Mouse (Mus musculus) cortical plate, adult 2 months (tissue): ENCODE measurements around the gene Spon2.

ENCODE experiments used
- CTCF ChIP-seq: fragments of 200-500 bp; IDR thresholded peaks from 2 replicates; pipeline ENCODE4 v1.5.1; 2011; ENCODE audit warnings: mild to moderate bottlenecking, control low read depth, low read length; ENCODE audit not compliant: insufficient read depth; ENCODE audit errors: extremely low read depth
- POLR2A ChIP-seq: fragments of 200-500 bp; IDR thresholded peaks from 2 replicates; pipeline ENCODE4 v1.6.1; 2011; ENCODE audit warnings: mild to moderate bottlenecking, low read length, control low read depth; ENCODE audit not compliant: insufficient read depth; ENCODE audit errors: extremely low read depth

DNA sequence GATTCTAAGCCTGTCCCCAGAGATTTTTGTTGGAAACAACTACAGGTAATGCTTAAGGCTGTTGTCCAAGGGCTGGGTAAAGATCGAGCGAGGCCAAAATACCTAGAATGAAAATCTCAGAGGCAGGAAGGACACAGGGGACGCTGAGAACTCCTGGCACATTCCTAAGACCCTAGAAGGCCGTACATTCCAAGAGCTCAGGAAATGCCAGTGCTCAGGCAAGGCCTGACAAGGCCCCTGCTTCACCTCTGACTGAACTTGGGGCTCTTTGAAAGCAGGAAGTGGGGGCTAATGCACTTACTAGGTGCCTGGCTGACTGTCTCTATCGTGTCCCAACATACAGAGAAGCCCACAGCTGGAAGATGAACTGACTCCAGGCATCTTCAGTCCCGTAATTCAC, 4.1 kb upstream of the Spon2 start:
- no peak for TF ChIP-seq CTCF
- no peak for TF ChIP-seq POLR2A
